Mouse (Mus musculus) neutrophil, adult 5-6 weeks (primary cell): Measurements from ENCODE around the gene Zfp57. TPM values are rescaled to one million over a fixed set of nuclear protein-coding genes. Genes with fewer than 3 reads are reported as not detected.

ENCODE experiments used
- total RNA-seq: library from RNA; stranded (forward); fragments of 200-1000 nt; gene quantifications from 2 replicates; pipeline ENCODE4 v1.2.3, GENCODE M21; 2017

Zfp57 gene
- total RNA-seq, 1 experiment from 2014 or later, result not detected

Other genes with a start within 250 kb of the Zfp57 start
- not detected in 2 replicates for gene H2-M10.5, start 228.3 kb upstream of the Zfp57 start, total RNA-seq
- gene H2-M10.6, start 189.0 kb upstream of the Zfp57 start, total RNA-seq, result not detected in 2 replicates
- 81.9 and 95.2 TPM in 2 replicates for gene Trim26, start 164.0 kb upstream of the Zfp57 start, total RNA-seq
- not detected in 2 replicates for gene Trim15, start 134.0 kb upstream of the Zfp57 start, total RNA-seq
- 4.7 and 6.0 TPM in 2 replicates for gene Trim10, start 131.6 kb upstream of the Zfp57 start, total RNA-seq
- gene Trim40, start 111.0 kb upstream of the Zfp57 start, total RNA-seq, result not detected in 2 replicates
- gene Trim31, start 103.0 kb upstream of the Zfp57 start, total RNA-seq, result not detected in 2 replicates
- gene Rnf39, start 58.2 kb upstream of the Zfp57 start, total RNA-seq, result 0.98 and 1.2 TPM in 2 replicates
- 91.1 and 104 TPM in 2 replicates for gene Ppp1r11, start 49.4 kb upstream of the Zfp57 start, total RNA-seq
- gene Znrd1, start 42.6 kb upstream of the Zfp57 start, total RNA-seq, result 28.3 and 34.6 TPM in 2 replicates
- gene Znrd1as, start 42.6 kb upstream of the Zfp57 start, total RNA-seq, result 6.0 and 6.1 TPM in 2 replicates
- 0.58 TPM in 1 of 2 replicates, not detected in the other for gene 2410137M14Rik, start 19.9 kb upstream of the Zfp57 start, total RNA-seq
- gene H2-M5, start 11.6 kb upstream of the Zfp57 start, total RNA-seq, result not detected in 2 replicates
- not detected in 2 replicates for gene Mog, start 22.2 kb downstream of the Zfp57 start, total RNA-seq
- gene Gabbr1, start 44.8 kb downstream of the Zfp57 start, total RNA-seq, result 34.7 and 38.2 TPM in 2 replicates
- gene Olfr90, start 87.3 kb downstream of the Zfp57 start, total RNA-seq, result 0.12 TPM in 1 of 2 replicates, not detected in the other
- gene Olfr91, start 97.1 kb downstream of the Zfp57 start, total RNA-seq, result not detected in 2 replicates
- gene Olfr92, start 118.9 kb downstream of the Zfp57 start, total RNA-seq, result not detected in 2 replicates
- gene Olfr93, start 160.3 kb downstream of the Zfp57 start, total RNA-seq, result not detected in 2 replicates
- gene Ubd, start 192.7 kb downstream of the Zfp57 start, total RNA-seq, result not detected in 2 replicates
- gene Olfr94, start 199.8 kb downstream of the Zfp57 start, total RNA-seq, result not detected in 2 replicates
- not detected in 2 replicates for gene Olfr95, start 212.0 kb downstream of the Zfp57 start, total RNA-seq
- not detected in 2 replicates for gene Olfr96, start 219.0 kb downstream of the Zfp57 start, total RNA-seq
- not detected in 2 replicates for gene Olfr97, start 236.2 kb downstream of the Zfp57 start, total RNA-seq